In genomic region chr1:134060849-134061569, GRCm38 (mm10) we compare ENCODE assay signal across 8 mouse cellular contexts. TPM values are rescaled to one million over a fixed set of nuclear protein-coding genes. Genes with fewer than 3 reads are reported as not detected.
DNase-seq lines count a peak whose midpoint lies in the region; ATAC-seq and TF ChIP-seq lines count a peak whose summit lies in the region.

No protein-coding gene starts in this region.

- peak; percentile 96 to 98 for DNase-seq in adrenal gland, adult (ENCODE audit: inconsistent age in 2 of 2, low spot score in 1 of 2)
- DNase-seq in gastrocnemius, postnatal 10 days = peak; percentile 79
- DNase-seq in induced T-regulatory cell, adult 2 months (ENCODE audit: low read depth) = peak; percentile 96
- peak; percentile 92 to 93 for DNase-seq in left cerebral cortex, postnatal 10 days (ENCODE audit: extremely low spot score in 1 of 2, low spot score in 2 of 2)
- peak; percentile 95 to 96 for DNase-seq in right cerebral cortex, postnatal 10 days (ENCODE audit: low spot score in 2 of 2)
- DNase-seq in urinary bladder, postnatal 14 days (ENCODE audit: low spot score) = peak; percentile 93

- H3K27ac ChIP-seq in cortical plate, adult 2 months (ENCODE audit: insufficient read depth, low read length) = peak overlapping the region; percentile 83

- TF ChIP-seq POLR2A in cortical plate, adult 2 months (IDR thresholded peaks at IDR 0.05; ENCODE audit: extremely low read depth, insufficient read depth, low read length) = peak; percentile 95

- TF ChIP-seq CTCF in cortical plate, adult 2 months (IDR thresholded peaks at IDR 0.05; ENCODE audit: extremely low read depth, insufficient read depth, low read length) = no peak

- ATAC-seq in megakaryocyte progenitor cell, adult 5-6 weeks (replicated peaks; ENCODE audit: poor library complexity) = peak; percentile 84

- intact Hi-C loops in left cerebral cortex, postnatal 10 days (cut with DNase I) = loop anchor here (5.0 kb wide), 1 partner anchor 36 kb away; no protein-coding TSS in a partner anchor

- H3K4me1 ChIP-seq in cortical plate, adult 2 months (ENCODE audit: control insufficient read depth, insufficient read depth, low read length) = peaks cover 8% of the 10 kb centered on the region

- peak overlapping the region; percentile 6 for H3K4me3 ChIP-seq in cortical plate, adult 2 months (ENCODE audit: insufficient read depth, low read length)

RNA-seq across cellular contexts. Expression of gene Btg2, which starts 17.9 kb away (rescaled TPM):
- polyA plus RNA-seq in cortical plate, adult 2 months (2012; rRNA removed) = 16.0 and 19.8 TPM in 2 replicates
- total RNA-seq in gastrocnemius, postnatal 10 days (2021) = 10 to 100 TPM; 25.0 to 30.4 TPM
- total RNA-seq in left cerebral cortex, postnatal 10 days (2021) = 10 to 100 TPM; 10.0 to 11.5 TPM
- 14.2 and 22.2 TPM in 2 replicates for total RNA-seq in megakaryocyte progenitor cell, adult 5-6 weeks (2015)
- total RNA-seq in megakaryocyte progenitor cell, adult 5-6 weeks (2017) = 38.7 and 47.8 TPM in 2 replicates

RNA-seq across cellular contexts. Expression of gene Fmod, which starts 24.0 kb away (rescaled TPM):
- 11.4 and 13.7 TPM in 2 replicates for polyA plus RNA-seq in cortical plate, adult 2 months (2012; rRNA removed)
- total RNA-seq in gastrocnemius, postnatal 10 days (2021) = 100 to 1,000 TPM; 214 to 221 TPM
- total RNA-seq in left cerebral cortex, postnatal 10 days (2021) = 10 to 100 TPM; 15.6 to 15.8 TPM
- total RNA-seq in megakaryocyte progenitor cell, adult 5-6 weeks (2015) = not detected in 2 replicates
- not detected in 2 replicates for total RNA-seq in megakaryocyte progenitor cell, adult 5-6 weeks (2017)

RNA-seq across cellular contexts. Expression of gene Chit1, which starts 50.0 kb away (rescaled TPM):
- polyA plus RNA-seq in cortical plate, adult 2 months (2012; rRNA removed) = 0.13 and 0.19 TPM in 2 replicates
- under 1 TPM in 1 of 2 experiments, not detected in 1; 0.16 TPM for total RNA-seq in gastrocnemius, postnatal 10 days (2021)
- total RNA-seq in left cerebral cortex, postnatal 10 days (2021) = under 1 TPM; 0.26 to 0.60 TPM
- 1.3 and 2.3 TPM in 2 replicates for total RNA-seq in megakaryocyte progenitor cell, adult 5-6 weeks (2015)
- 0.74 and 1.8 TPM in 2 replicates for total RNA-seq in megakaryocyte progenitor cell, adult 5-6 weeks (2017)

Comparison
In these comparisons a context has a peak if more than half of its experiments do, and no peak if none do; other contexts are left out.
1. Peak in every context shown above with its lines: DNase-seq, ATAC-seq, H3K4me3 ChIP-seq and H3K27ac ChIP-seq.
2. RNA of gene Fmod, which starts 24.0 kb away (total RNA-seq): 214 to 221 TPM in gastrocnemius, postnatal 10 days and 15.6 to 15.8 TPM in left cerebral cortex, postnatal 10 days; not detected in megakaryocyte progenitor cell, adult 5-6 weeks; every median in the first group is over 10 times any median in the second.